Mouse (Mus musculus) G1E (cell line): Measurements from ENCODE around the gene Cdc73.

Experiments
- CTCF ChIP-seq: IDR thresholded peaks from 2 replicates; pipeline ENCODE4 v1.5.1; 2012; ENCODE audit warnings: low read depth, low read length, inconsistent platforms, mixed read lengths
- GATA1 ChIP-seq: IDR thresholded peaks from 2 replicates; pipeline ENCODE4 v1.6.1; 2012; ENCODE audit warnings: borderline replicate concordance, low read length, inconsistent platforms, mixed read lengths
- POLR2AphosphoS5 ChIP-seq: IDR thresholded peaks from 2 replicates; pipeline ENCODE4 v1.6.1; 2012; ENCODE audit warnings: low read depth, low read length, inconsistent platforms; ENCODE audit not compliant: insufficient replicate concordance
- TAL1 ChIP-seq: conservative IDR thresholded peaks from 2 replicates; pipeline ENCODE4 v1.6.1; 2012; ENCODE audit warnings: low read depth, low read length, inconsistent platforms, mixed read lengths

DNA sequence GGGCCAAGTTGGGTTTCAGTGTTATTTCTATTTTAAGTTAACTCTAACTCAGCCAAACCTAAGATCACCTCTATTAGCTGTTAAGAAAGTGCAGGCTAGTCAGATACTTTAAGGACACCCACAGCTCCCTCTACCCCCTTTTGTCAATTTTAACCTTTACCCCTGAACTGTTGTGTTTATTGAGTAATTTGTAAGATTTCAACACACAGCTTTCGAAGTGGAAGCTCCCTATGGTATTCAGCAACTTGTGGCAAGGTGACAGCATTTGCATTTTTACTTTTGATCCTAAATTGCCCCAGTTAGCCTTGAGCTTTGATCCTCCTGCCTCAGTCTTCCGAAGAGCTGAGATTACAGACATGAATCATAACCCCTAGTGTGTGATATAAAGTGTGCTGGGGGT is 148.1 kb downstream of the Cdc73 start:
- TF ChIP-seq CTCF (no peak), GATA1 (no peak), TAL1 (no peak), POLR2AphosphoS5 (no peak)
